Mouse (Mus musculus) right cerebral cortex, adult 18-20 months (tissue): ENCODE data around the gene S100a1.

Experiments used
- DNase-seq: peaks from one replicate; pipeline ENCODE4 v3.0.0; 2022; ENCODE audit warnings: mixed read lengths

The S100a1 gene

GRCm38 (mm10) chr3:90464552-90465080 lies 49.6 kb downstream of the S100a1 start:
- no peak for DNase-seq

GRCm38 (mm10) chr3:90462579-90462978 lies 51.6 kb downstream of the S100a1 start:
- DNase-seq, result no peak

- DNase-seq, result no peak
Measured at GRCm38 (mm10) chr3:90461935-90462334, 52.3 kb downstream of the S100a1 start.
